Comparison of ENCODE assay signal across 16 mouse cellular contexts in genomic region chr1:84198887-84199286, GRCm38 (mm10).
DNase-seq lines count a peak whose midpoint lies in the region; ATAC-seq lines count a peak whose summit lies in the region.
"Had no signal": no experiment of that assay in that cellular context is flagged by ENCODE, and none has a peak within 500 bp of the region (broad histone marks: within the 10 kb centered on the region; RNA-seq: fewer than 3 reads in every experiment).

No protein-coding gene starts in this region.

- peak; percentile 96 for ATAC-seq in granulocyte monocyte progenitor cell, adult 5-6 weeks (replicated peaks; ENCODE audit: poor library complexity, severe bottlenecking)
- peak; percentile 85 for ATAC-seq in monocyte, adult 5-6 weeks (replicated peaks; ENCODE audit: insufficient number of reproducible peaks, low FRiP score, low TSS enrichment, poor library complexity, severe bottlenecking)
- ATAC-seq: hindbrain, embryonic 16.5 days; intestine, embryonic 15.5 days; Patski had no signal

- peak; percentile 91 for DNase-seq in heart, adult 11 months
- DNase-seq in heart, postnatal 14 days, result no peak
- DNase-seq in R1 (ENCODE audit: low read depth, low spot score), result peak; percentile 11
- DNase-seq in ovary, postnatal 14 days (ENCODE audit: low spot score), result no peak
- DNase-seq in left cerebral cortex, adult 11 months (ENCODE audit: low spot score), result no peak
- DNase-seq: adrenal gland, adult 2 months; cerebellum, adult 9-11 months; kidney, postnatal 25 days; liver, embryonic 13.5 days; lung, adult 2 months; midbrain, embryonic 14.5 days had no signal

- intact Hi-C loops in heart, postnatal 14 days (cut with DNase I), result no loop called here

Comparison
In these comparisons a context has a peak if more than half of its experiments do, and no peak if none do; other contexts are left out.
1. DNase-seq: peak in heart, adult 11 months (single experiment) and R1 (single experiment); none in heart, postnatal 14 days (0 of 2), ovary, postnatal 14 days (single experiment) and left cerebral cortex, adult 11 months (single experiment).